Mouse (Mus musculus) intestine, embryonic 14.5 days (tissue): Measurements from ENCODE around the gene Olfr1116. TPM values are rescaled to one million over a fixed set of nuclear protein-coding genes. Genes with fewer than 3 reads are reported as not detected.
"Not testable (repeated sequence)": the region's sequence is repeated elsewhere in the genome, so short reads cannot be mapped to it uniquely, and the experiment has no call there.

Source experiments
- ATAC-seq: fragments of 200-750 bp; cut with Nextera tagmentation; replicated peaks from 2 replicates; pipeline ENCODE4 v1.8.0; 2017; ENCODE audit warnings: low read depth, moderate number of reproducible peaks, moderate TSS enrichment, moderate library complexity; ENCODE audit not compliant: low FRiP score, low TSS enrichment
- DNase-seq: peaks from one replicate; pipeline ENCODE4 v3.0.0-alpha.2; 2018; ENCODE audit warnings: low spot score
- H3K27ac ChIP-seq: fragments of 300-500 bp; sonication (generic); 2 replicates; pipeline ENCODE4 v1.5.1; 2014; ENCODE audit warnings: low read depth, mild to moderate bottlenecking, control low read depth
- H3K27me3 ChIP-seq: fragments of 300-500 bp; sonication (generic); replicated peaks from 2 replicates; pipeline ENCODE4 v1.6.1; 2014; ENCODE audit warnings: low read length, control low read depth; ENCODE audit not compliant: control insufficient read depth, insufficient read depth
- H3K36me3 ChIP-seq: fragments of 300-500 bp; sonication (generic); 2 replicates; pipeline ENCODE4 v1.6.1; 2014; ENCODE audit warnings: low read length, control low read depth; ENCODE audit not compliant: control insufficient read depth, insufficient read depth
- H3K4me1 ChIP-seq: fragments of 300-500 bp; sonication (generic); replicated peaks from 2 replicates; pipeline ENCODE4 v1.6.1; 2014; ENCODE audit warnings: low read length, control low read depth, mixed read lengths; ENCODE audit not compliant: control insufficient read depth, insufficient read depth
- H3K4me2 ChIP-seq: fragments of 300-500 bp; sonication (generic); 2 replicates; pipeline ENCODE4 v1.6.1; 2014; ENCODE audit warnings: low read length
- H3K4me3 ChIP-seq: fragments of 300-500 bp; sonication (generic); 2 replicates; pipeline ENCODE4 v1.5.1; 2014; ENCODE audit warnings: low read depth, low read length, control low read depth, mixed read lengths
- H3K9ac ChIP-seq: fragments of 300-500 bp; sonication (generic); 2 replicates; pipeline ENCODE4 v1.6.1; 2014; ENCODE audit warnings: mild to moderate bottlenecking, low read length
- H3K9me3 ChIP-seq: fragments of 300-500 bp; sonication (generic); 2 replicates; pipeline ENCODE4 v1.6.1; 2016; ENCODE audit warnings: low read length, control low read depth; ENCODE audit not compliant: control insufficient read depth
- WGBS: fragments of 180-500 bp; shearing (Covaris S2); extraction: QIAGEN DNeasy Blood & Tissue Kit; methylation state at CpG from one replicate; pipeline ENCODE4 v1.1.7; 2014; 5-methylcytosine and 5-hydroxymethylcytosine counted together
- microRNA-seq: library from miRNA; unstranded; fragments of <30 nt; microRNA quantifications from one replicate; pipeline ENCODE4, GENCODE M21; 2016
- polyA plus RNA-seq: library from polyadenylated mRNA; unstranded; fragments of >200 nt; fragmentation: Nextera tagmentation; extraction: Ambion mirVana; gene quantifications from 2 replicates; pipeline ENCODE4 v1.2.1, GENCODE M21; 2014

Olfr1116 gene
- polyA plus RNA-seq, result not detected in 2 replicates

GRCm38 (mm10) chr2:87267234-87267633 lies at the start of gene Olfr1116:
Gene Olfr1116 (plus strand): TSS chr2:87267534.
- Histone ChIP-seq H3K27ac (no peak within 1 kb of the TSS), H3K4me3 (no peak within 1 kb of the TSS), H3K36me3 (no peaks in the 10 kb centered on the region), H3K9ac (no peak within 1 kb of the TSS), H3K27me3 (no peaks in the 10 kb centered on the region), H3K9me3 (no peaks in the 10 kb centered on the region), H3K4me1 (no peaks in the 10 kb centered on the region), H3K4me2 (no peak within 1 kb of the TSS)
- ATAC-seq (no peak), DNase-seq (no peak)
- 92% methylated on average over 1 of the region's 1 CpGs for WGBS

- ATAC-seq (no peak), DNase-seq (no peak)
- Histone ChIP-seq H3K4me3 (no peak within 1 kb of the TSS), H3K36me3 (no peaks in the 10 kb centered on the region), H3K4me2 (no peak within 1 kb of the TSS), H3K27ac (no peak within 1 kb of the TSS), H3K4me1 (no peaks in the 10 kb centered on the region), H3K9ac (no peak within 1 kb of the TSS), H3K9me3 (no peaks in the 10 kb centered on the region), H3K27me3 (no peaks in the 10 kb centered on the region)
- WGBS, result 89% methylated on average over 2 of the region's 2 CpGs
These were observed 19.6 kb upstream of the Olfr1116 start, which contains the start of gene Olfr1115 for GRCm38 (mm10) chr2:87247713-87248112. Gene Olfr1115 (plus strand): TSS chr2:87248013.

GRCm38 (mm10) chr2:87293977-87294376 lies 26.6 kb downstream of the Olfr1116 start:
- DNase-seq, H3K27ac ChIP-seq, ATAC-seq, H3K9ac ChIP-seq, H3K4me3 ChIP-seq, H3K4me1 ChIP-seq, H3K36me3 ChIP-seq, H3K27me3 ChIP-seq, H3K9me3 ChIP-seq, H3K4me2 ChIP-seq: not testable (repeated sequence)

GRCm38 (mm10) chr2:87307281-87307680 lies 39.9 kb downstream of the Olfr1116 start, which contains the start of gene Olfr1118:
Gene Olfr1118 (plus strand): TSS chr2:87307581.
- Histone ChIP-seq H3K4me2 (no peak within 1 kb of the TSS), H3K4me1 (no peaks in the 10 kb centered on the region), H3K27me3 (no peaks in the 10 kb centered on the region), H3K36me3 (no peaks in the 10 kb centered on the region), H3K4me3 (no peak within 1 kb of the TSS), H3K9ac (no peak within 1 kb of the TSS), H3K9me3 (no peaks in the 10 kb centered on the region), H3K27ac (no peak within 1 kb of the TSS)
- ATAC-seq, result no peak
- no peak for DNase-seq
- WGBS, result 65% methylated on average over 1 of the region's 1 CpGs

Small RNA genes lying within 50 kb of the gene (microRNA-seq; reads per million reads assigned to microRNA genes)
- not detected for gene Gm27438

Other genes with a start within 250 kb of the Olfr1116 start
- not detected in 2 replicates for gene Olfr1104, start 240.5 kb upstream of the Olfr1116 start, polyA plus RNA-seq
- not detected in 2 replicates for gene Olfr1105, start 231.0 kb upstream of the Olfr1116 start, polyA plus RNA-seq
- gene Olfr1106, start 215.3 kb upstream of the Olfr1116 start, polyA plus RNA-seq, result not detected in 2 replicates
- gene Olfr1107, start 191.7 kb upstream of the Olfr1116 start, polyA plus RNA-seq, result not detected in 2 replicates
- not detected in 2 replicates for gene Olfr1109, start 171.5 kb upstream of the Olfr1116 start, polyA plus RNA-seq
- not detected in 2 replicates for gene Olfr259, start 153.0 kb upstream of the Olfr1116 start, polyA plus RNA-seq
- not detected in 2 replicates for gene Olfr1110, start 127.2 kb upstream of the Olfr1116 start, polyA plus RNA-seq
- gene Olfr1111, start 114.9 kb upstream of the Olfr1116 start, polyA plus RNA-seq, result not detected in 2 replicates
- not detected in 2 replicates for gene Olfr1112, start 79.7 kb upstream of the Olfr1116 start, polyA plus RNA-seq
- gene Olfr1113, start 58.6 kb upstream of the Olfr1116 start, polyA plus RNA-seq, result not detected in 2 replicates
- gene Olfr1115, start 19.5 kb upstream of the Olfr1116 start, polyA plus RNA-seq, result not detected in 2 replicates
- gene Olfr1118, start 40.0 kb downstream of the Olfr1116 start, polyA plus RNA-seq, result not detected in 2 replicates
- not detected in 2 replicates for gene Olfr1120, start 87.3 kb downstream of the Olfr1116 start, polyA plus RNA-seq
- gene Olfr1121, start 102.4 kb downstream of the Olfr1116 start, polyA plus RNA-seq, result not detected in 2 replicates
- gene Olfr1122, start 118.3 kb downstream of the Olfr1116 start, polyA plus RNA-seq, result not detected in 2 replicates
- gene Olfr1123, start 149.1 kb downstream of the Olfr1116 start, polyA plus RNA-seq, result not detected in 2 replicates
- 0.07 TPM in 1 of 2 replicates, not detected in the other for gene Olfr1124, start 162.7 kb downstream of the Olfr1116 start, polyA plus RNA-seq
- gene Olfr1126, start 186.4 kb downstream of the Olfr1116 start, polyA plus RNA-seq, result not detected in 2 replicates
- not detected in 2 replicates for gene Pramel7, start 229.6 kb downstream of the Olfr1116 start, polyA plus RNA-seq
- gene Pramel6, start 239.0 kb downstream of the Olfr1116 start, polyA plus RNA-seq, result not detected in 2 replicates